Mouse (Mus musculus) G1E (cell line): ENCODE measurements around the gene Kcnc1.

ENCODE experiments used
- CTCF ChIP-seq: IDR thresholded peaks from 2 replicates; pipeline ENCODE4 v1.5.1; 2012; ENCODE audit warnings: low read depth, low read length, inconsistent platforms, mixed read lengths
- GATA1 ChIP-seq: IDR thresholded peaks from 2 replicates; pipeline ENCODE4 v1.6.1; 2012; ENCODE audit warnings: borderline replicate concordance, low read length, inconsistent platforms, mixed read lengths
- GATA2 ChIP-seq: IDR thresholded peaks from 2 replicates; pipeline ENCODE4 v1.6.1; 2012; ENCODE audit warnings: low read depth, low read length, inconsistent platforms, borderline replicate concordance
- POLR2AphosphoS5 ChIP-seq: IDR thresholded peaks from 2 replicates; pipeline ENCODE4 v1.6.1; 2012; ENCODE audit warnings: low read depth, low read length, inconsistent platforms; ENCODE audit not compliant: insufficient replicate concordance
- TAL1 ChIP-seq: conservative IDR thresholded peaks from 2 replicates; pipeline ENCODE4 v1.6.1; 2012; ENCODE audit warnings: low read depth, low read length, inconsistent platforms, mixed read lengths

- TF ChIP-seq CTCF: no peak
- no peak for TF ChIP-seq TAL1
- TF ChIP-seq GATA2: no peak
- no peak for TF ChIP-seq GATA1
- no peak for TF ChIP-seq POLR2AphosphoS5
Observed at GRCm38 (mm10) chr7:46459200-46459599, 62.9 kb downstream of the Kcnc1 start.
